Mouse (Mus musculus) neural tube, embryonic 13.5 days (tissue): ENCODE measurements around the gene Clec2d. TPM values are rescaled to one million over a fixed set of nuclear protein-coding genes. Genes with fewer than 3 reads are reported as not detected.

Experiments
- ATAC-seq: fragments of 200-750 bp; cut with Nextera tagmentation; 2 replicates; pipeline ENCODE4 v1.8.0; 2017; ENCODE audit warnings: low read depth, mild to moderate bottlenecking, moderate TSS enrichment, moderate library complexity
- H3K27ac ChIP-seq: fragments of 300-500 bp; sonication (generic); replicated peaks from 2 replicates; pipeline ENCODE4 v1.5.1; 2015; ENCODE audit warnings: moderate library complexity, mild to moderate bottlenecking, inconsistent platforms
- H3K27me3 ChIP-seq: fragments of 300-500 bp; sonication (generic); 2 replicates; pipeline ENCODE4 v1.6.1; 2015; ENCODE audit warnings: mild to moderate bottlenecking, inconsistent platforms
- H3K36me3 ChIP-seq: fragments of 300-500 bp; sonication (generic); 2 replicates; pipeline ENCODE4 v1.6.1; 2015; ENCODE audit warnings: mild to moderate bottlenecking, inconsistent platforms
- H3K4me1 ChIP-seq: fragments of 300-500 bp; sonication (generic); replicated peaks from 2 replicates; pipeline ENCODE4 v1.6.1; 2015; ENCODE audit warnings: inconsistent platforms
- H3K4me2 ChIP-seq: fragments of 300-500 bp; sonication (generic); 2 replicates; pipeline ENCODE4 v1.6.1; 2015; ENCODE audit warnings: inconsistent platforms, mild to moderate bottlenecking, moderate library complexity
- H3K4me3 ChIP-seq: fragments of 300-500 bp; sonication (generic); 2 replicates; pipeline ENCODE4 v1.5.1; 2015; ENCODE audit warnings: mild to moderate bottlenecking, inconsistent platforms
- H3K9ac ChIP-seq: fragments of 300-500 bp; sonication (generic); 2 replicates; pipeline ENCODE4 v1.6.1; 2015; ENCODE audit warnings: moderate library complexity, mild to moderate bottlenecking, inconsistent platforms
- H3K9me3 ChIP-seq: fragments of 300-500 bp; sonication (generic); 2 replicates; pipeline ENCODE4 v1.6.1; 2016; ENCODE audit warnings: inconsistent platforms
- WGBS: fragments of 180-500 bp; shearing (Covaris S2); methylation state at CpG from one replicate; pipeline ENCODE4 v1.1.7; 2015; 5-methylcytosine and 5-hydroxymethylcytosine counted together
- polyA plus RNA-seq: library from polyadenylated mRNA; unstranded; fragments of >200 nt; fragmentation: Nextera tagmentation; extraction: Ambion mirVana; gene quantifications from 2 replicates; pipeline ENCODE4 v1.2.1, GENCODE M21; 2015

The Clec2d gene
- not detected in 2 replicates for polyA plus RNA-seq

GRCm38 (mm10) chr6:129180403-129181169 lies at the start of gene Clec2d:
Gene Clec2d (plus strand): TSS chr6:129180615.
- Histone ChIP-seq H3K4me2 (peak within 1 kb of the TSS; percentile 51), H3K36me3 (no peaks in the 10 kb centered on the region), H3K4me3 (peak within 1 kb of the TSS; percentile 32), H3K27me3 (no peaks in the 10 kb centered on the region), H3K9ac (peak within 1 kb of the TSS; percentile 46), H3K27ac (peak within 1 kb of the TSS; percentile 61), H3K4me1 (peaks cover 3% of the 10 kb centered on the region; the same call in 1 of the 2 replicates), H3K9me3 (no peaks in the 10 kb centered on the region)
- 3% methylated on average over 15 of the region's 15 CpGs for WGBS
- peak; percentile 91 for ATAC-seq

GRCm38 (mm10) chr6:129132604-129133341 lies 47.6 kb upstream of the Clec2d start:
- Histone ChIP-seq H3K27ac (no peak overlapping the region), H3K9ac (no peak overlapping the region), H3K36me3 (no peaks in the 10 kb centered on the region), H3K4me3 (no peak overlapping the region), H3K27me3 (no peaks in the 10 kb centered on the region), H3K4me2 (no peak overlapping the region), H3K9me3 (no peaks in the 10 kb centered on the region), H3K4me1 (no peaks in the 10 kb centered on the region)
- 81% methylated on average over 4 of the region's 4 CpGs for WGBS
- ATAC-seq, result no peak

GRCm38 (mm10) chr6:129146812-129147211 lies 33.6 kb upstream of the Clec2d start:
- H3K9ac ChIP-seq, result no peak overlapping the region
- WGBS, result 93% methylated on average over 2 of the region's 2 CpGs

GRCm38 (mm10) chr6:129160103-129160502 lies 20.3 kb upstream of the Clec2d start:
- 90% methylated on average over 3 of the region's 3 CpGs for WGBS
- H3K4me3 ChIP-seq, result no peak overlapping the region
- no peak for ATAC-seq
- H3K9me3 ChIP-seq, result no peaks in the 10 kb centered on the region
- H3K4me1 ChIP-seq, result no peaks in the 10 kb centered on the region
- no peak overlapping the region for H3K4me2 ChIP-seq
- H3K36me3 ChIP-seq, result no peaks in the 10 kb centered on the region
- H3K27me3 ChIP-seq, result no peaks in the 10 kb centered on the region
- H3K27ac ChIP-seq, result no peak overlapping the region
- H3K9ac ChIP-seq, result no peak overlapping the region

More at GRCm38 (mm10) chr6:129146812-129147211, 33.6 kb upstream of the Clec2d start:
- Histone ChIP-seq H3K4me2 (no peak overlapping the region), H3K4me3 (no peak overlapping the region), H3K4me1 (no peaks in the 10 kb centered on the region), H3K9me3 (no peaks in the 10 kb centered on the region), H3K36me3 (no peaks in the 10 kb centered on the region), H3K27ac (no peak overlapping the region), H3K27me3 (no peaks in the 10 kb centered on the region)
- no peak for ATAC-seq

- no peaks in the 10 kb centered on the region for H3K36me3 ChIP-seq
- H3K4me3 ChIP-seq, result no peak overlapping the region
- H3K4me1 ChIP-seq, result no peaks in the 10 kb centered on the region
- H3K27ac ChIP-seq, result no peak overlapping the region
- H3K9ac ChIP-seq, result no peak overlapping the region
- WGBS, result 89% methylated on average over 3 of the region's 3 CpGs
- no peaks in the 10 kb centered on the region for H3K9me3 ChIP-seq
- no peak for ATAC-seq
- H3K4me2 ChIP-seq, result no peak overlapping the region
- no peaks in the 10 kb centered on the region for H3K27me3 ChIP-seq
Measured at GRCm38 (mm10) chr6:129161136-129161535, 19.3 kb upstream of the Clec2d start.

- no peak overlapping the region for H3K9ac ChIP-seq
- no peaks in the 10 kb centered on the region for H3K4me1 ChIP-seq
- no peaks in the 10 kb centered on the region for H3K9me3 ChIP-seq
- H3K27me3 ChIP-seq, result no peaks in the 10 kb centered on the region
- H3K4me3 ChIP-seq, result no peak overlapping the region
- no peak overlapping the region for H3K4me2 ChIP-seq
- ATAC-seq, result no peak
- H3K27ac ChIP-seq, result no peak overlapping the region
- H3K36me3 ChIP-seq, result no peaks in the 10 kb centered on the region
Measured at GRCm38 (mm10) chr6:129161951-129162350, 18.5 kb upstream of the Clec2d start.

GRCm38 (mm10) chr6:129162587-129163159 lies 17.7 kb upstream of the Clec2d start:
- no peaks in the 10 kb centered on the region for H3K36me3 ChIP-seq
- H3K9me3 ChIP-seq, result no peaks in the 10 kb centered on the region
- no peak overlapping the region for H3K27ac ChIP-seq
- no peaks in the 10 kb centered on the region for H3K27me3 ChIP-seq
- H3K4me1 ChIP-seq, result no peaks in the 10 kb centered on the region
- ATAC-seq, result no peak
- no peak overlapping the region for H3K4me3 ChIP-seq
- H3K4me2 ChIP-seq, result no peak overlapping the region
- 87% methylated on average over 3 of the region's 3 CpGs for WGBS
- H3K9ac ChIP-seq, result no peak overlapping the region

- Histone ChIP-seq H3K27ac (no peak overlapping the region), H3K36me3 (no peaks in the 10 kb centered on the region)
- 88% methylated on average over 1 of the region's 1 CpGs for WGBS
Measured at GRCm38 (mm10) chr6:129163606-129164005, 16.8 kb upstream of the Clec2d start.

GRCm38 (mm10) chr6:129170925-129171324 lies 9.5 kb upstream of the Clec2d start:
- no peaks in the 10 kb centered on the region for H3K4me1 ChIP-seq
- WGBS, result 97% methylated on average over 1 of the region's 1 CpGs
- no peaks in the 10 kb centered on the region for H3K36me3 ChIP-seq
- no peak overlapping the region for H3K4me2 ChIP-seq
- no peak overlapping the region for H3K27ac ChIP-seq
- no peak overlapping the region for H3K4me3 ChIP-seq
- no peaks in the 10 kb centered on the region for H3K27me3 ChIP-seq
- H3K9me3 ChIP-seq, result no peaks in the 10 kb centered on the region
- no peak for ATAC-seq
- H3K9ac ChIP-seq, result no peak overlapping the region

More at GRCm38 (mm10) chr6:129163606-129164005, 16.8 kb upstream of the Clec2d start:
- H3K4me1 ChIP-seq, result no peaks in the 10 kb centered on the region
- ATAC-seq, result no peak
- no peak overlapping the region for H3K4me3 ChIP-seq
- no peaks in the 10 kb centered on the region for H3K27me3 ChIP-seq
- no peaks in the 10 kb centered on the region for H3K9me3 ChIP-seq
- H3K9ac ChIP-seq, result no peak overlapping the region
- H3K4me2 ChIP-seq, result no peak overlapping the region

GRCm38 (mm10) chr6:129171675-129172074 lies 8.7 kb upstream of the Clec2d start:
- no peak for ATAC-seq
- Histone ChIP-seq H3K9ac (no peak overlapping the region), H3K4me2 (no peak overlapping the region), H3K4me1 (no peaks in the 10 kb centered on the region), H3K9me3 (no peaks in the 10 kb centered on the region), H3K27me3 (no peaks in the 10 kb centered on the region), H3K36me3 (no peaks in the 10 kb centered on the region), H3K4me3 (no peak overlapping the region), H3K27ac (no peak overlapping the region)
- 88% methylated on average over 1 of the region's 1 CpGs for WGBS

- H3K27me3 ChIP-seq, result no peaks in the 10 kb centered on the region
- H3K4me2 ChIP-seq, result no peak overlapping the region
- no peaks in the 10 kb centered on the region for H3K36me3 ChIP-seq
- H3K9ac ChIP-seq, result no peak overlapping the region
- no peak overlapping the region for H3K4me3 ChIP-seq
- no peak for ATAC-seq
- no peaks in the 10 kb centered on the region for H3K4me1 ChIP-seq
- H3K9me3 ChIP-seq, result no peaks in the 10 kb centered on the region
- no peak overlapping the region for H3K27ac ChIP-seq
Measured at GRCm38 (mm10) chr6:129174836-129175235, 5.6 kb upstream of the Clec2d start.

GRCm38 (mm10) chr6:129175612-129176011 lies 4.8 kb upstream of the Clec2d start:
- no peak for ATAC-seq
- no peaks in the 10 kb centered on the region for H3K27me3 ChIP-seq

More at GRCm38 (mm10) chr6:129175612-129176011, 4.8 kb upstream of the Clec2d start:
- no peak overlapping the region for H3K4me2 ChIP-seq
- 0 out of 2 replicates have a peak, but pooled peaks cover 3% of the 10 kb centered on the region for H3K4me1 ChIP-seq
- no peaks in the 10 kb centered on the region for H3K36me3 ChIP-seq
- H3K9me3 ChIP-seq, result no peaks in the 10 kb centered on the region
- no peak overlapping the region for H3K4me3 ChIP-seq
- H3K27ac ChIP-seq, result no peak overlapping the region
- no peak overlapping the region for H3K9ac ChIP-seq
